Mouse (Mus musculus) testis, adult 2 months (tissue): ENCODE measurements at regions not wholly inside any gene's neighbourhood (a gene's known extent, or its start where the extent isn't known, plus 50 kb on each side); places are given as distances from the start of the nearest gene placed in this dataset.

Source experiments
- CTCF ChIP-seq: fragments of 200-500 bp; IDR thresholded peaks from 2 replicates; pipeline ENCODE4 v1.5.1; 2012; ENCODE audit warnings: low read depth, mild to moderate bottlenecking, inconsistent platforms, low read length, moderate library complexity; ENCODE audit not compliant: control insufficient read depth, insufficient read depth, insufficient replicate concordance
- POLR2A ChIP-seq: fragments of 200-500 bp; IDR thresholded peaks from 2 replicates; pipeline ENCODE4 v1.6.1; 2012; ENCODE audit warnings: low read depth, mild to moderate bottlenecking, inconsistent platforms, low read length, moderate library complexity; ENCODE audit not compliant: control insufficient read depth

GRCm38 (mm10) chr13:84404566-84405194 lies 182.6 kb downstream of the Tmem161b start:
- TF ChIP-seq CTCF (no peak), POLR2A (no peak)
